Mouse (Mus musculus) intestine, embryonic 16.5 days (tissue): ENCODE data around the gene Ndufs8. TPM values are rescaled to one million over a fixed set of nuclear protein-coding genes. Genes with fewer than 3 reads are reported as not detected.
A peak's percentile ranks its signal among the peaks of the same experiment; 100 is the strongest.

Source experiments
- ATAC-seq: fragments of 200-750 bp; cut with Nextera tagmentation; 2 replicates; pipeline ENCODE4 v1.8.0; 2017; ENCODE audit warnings: moderate TSS enrichment, moderate library complexity
- H3K27ac ChIP-seq: fragments of 300-500 bp; sonication (generic); 2 replicates; pipeline ENCODE4 v1.5.1; 2014; ENCODE audit warnings: mild to moderate bottlenecking, low read length
- H3K27me3 ChIP-seq: fragments of 300-500 bp; sonication (generic); replicated peaks from 2 replicates; pipeline ENCODE4 v1.6.1; 2014; ENCODE audit warnings: low read length, control low read depth, mixed read lengths; ENCODE audit not compliant: control insufficient read depth, insufficient read depth
- H3K36me3 ChIP-seq: fragments of 300-500 bp; sonication (generic); 2 replicates; pipeline ENCODE4 v1.6.1; 2014; ENCODE audit warnings: low read length, control low read depth; ENCODE audit not compliant: control insufficient read depth, insufficient read depth
- H3K4me1 ChIP-seq: fragments of 300-500 bp; sonication (generic); 2 replicates; pipeline ENCODE4 v1.6.1; 2014; ENCODE audit warnings: low read length, control low read depth, mixed read lengths; ENCODE audit not compliant: control insufficient read depth, insufficient read depth
- H3K4me2 ChIP-seq: fragments of 300-500 bp; sonication (generic); 2 replicates; pipeline ENCODE4 v1.6.1; 2014; ENCODE audit warnings: low read depth, low read length, control low read depth
- H3K4me3 ChIP-seq: fragments of 300-500 bp; sonication (generic); 2 replicates; pipeline ENCODE4 v1.5.1; 2014; ENCODE audit warnings: mild to moderate bottlenecking, low read length
- H3K9ac ChIP-seq: fragments of 300-500 bp; sonication (generic); 2 replicates; pipeline ENCODE4 v1.6.1; 2014; ENCODE audit warnings: low read depth, low read length
- H3K9me3 ChIP-seq: fragments of 300-500 bp; sonication (generic); 2 replicates; pipeline ENCODE4 v1.6.1; 2016; ENCODE audit warnings: low read length, control low read depth; ENCODE audit not compliant: control insufficient read depth
- WGBS: fragments of 180-500 bp; shearing (Covaris S2); extraction: QIAGEN DNeasy Blood & Tissue Kit; methylation state at CpG from one replicate; pipeline ENCODE4 v1.1.7; 2014; 5-methylcytosine and 5-hydroxymethylcytosine counted together
- polyA plus RNA-seq: library from polyadenylated mRNA; unstranded; fragments of >200 nt; fragmentation: Nextera tagmentation; extraction: Ambion mirVana; gene quantifications from 2 replicates; pipeline ENCODE4 v1.2.1, GENCODE M21; 2015

Ndufs8 gene
- polyA plus RNA-seq, 1 experiment from 2014 or later: 424 TPM

GRCm38 (mm10) chr19:3926279-3926678, 13.7 kb upstream of the Ndufs8 start:
- no peaks in the 10 kb centered on the region for H3K9me3 ChIP-seq
- H3K27ac ChIP-seq: no peak overlapping the region
- 70% methylated on average over 3 of the region's 3 CpGs for WGBS
- ATAC-seq: no peak
- H3K9ac ChIP-seq: no peak overlapping the region
- H3K36me3 ChIP-seq: no peaks in the 10 kb centered on the region
- no peak overlapping the region for H3K4me3 ChIP-seq
- no peaks in the 10 kb centered on the region for H3K27me3 ChIP-seq
- H3K4me2 ChIP-seq: no peak overlapping the region
- peaks cover 26% of the 10 kb centered on the region for H3K4me1 ChIP-seq

- Histone ChIP-seq H3K4me3 (no peak overlapping the region), H3K4me1 (peaks cover 26% of the 10 kb centered on the region), H3K27me3 (no peaks in the 10 kb centered on the region), H3K27ac (no peak overlapping the region), H3K9me3 (no peaks in the 10 kb centered on the region), H3K36me3 (no peaks in the 10 kb centered on the region), H3K4me2 (no peak overlapping the region), H3K9ac (no peak overlapping the region)
- ATAC-seq: no peak
- WGBS: 84% methylated on average over 6 of the region's 6 CpGs
These were observed 13.3 kb upstream of the Ndufs8 start for GRCm38 (mm10) chr19:3925859-3926258.

GRCm38 (mm10) chr19:3924868-3925267, 12.3 kb upstream of the Ndufs8 start:
- Histone ChIP-seq H3K9me3 (no peaks in the 10 kb centered on the region), H3K9ac (no peak overlapping the region), H3K27me3 (no peaks in the 10 kb centered on the region), H3K4me1 (peaks cover 16% of the 10 kb centered on the region), H3K27ac (no peak overlapping the region), H3K4me3 (no peak overlapping the region), H3K4me2 (no peak overlapping the region), H3K36me3 (no peaks in the 10 kb centered on the region)
- no peak for ATAC-seq
- WGBS: 86% methylated on average over 7 of the region's 7 CpGs

- Histone ChIP-seq H3K4me3 (no peak overlapping the region), H3K27me3 (no peaks in the 10 kb centered on the region), H3K9me3 (no peaks in the 10 kb centered on the region), H3K27ac (peak overlapping the region; percentile 1), H3K4me2 (no peak overlapping the region), H3K9ac (no peak overlapping the region), H3K4me1 (peaks cover 9% of the 10 kb centered on the region), H3K36me3 (no peaks in the 10 kb centered on the region)
- no peak for ATAC-seq
- WGBS: 75% methylated on average over 8 of the region's 8 CpGs
These were observed 11.6 kb upstream of the Ndufs8 start for GRCm38 (mm10) chr19:3924190-3924589.

- no peaks in the 10 kb centered on the region for H3K9me3 ChIP-seq
- H3K4me3 ChIP-seq: no peak overlapping the region
- H3K4me2 ChIP-seq: no peak overlapping the region
- H3K9ac ChIP-seq: no peak overlapping the region
- whole genome bisulfite sequencing: 56% methylated on average over 13 of the region's 13 CpGs
- H3K4me1 ChIP-seq: peaks cover 9% of the 10 kb centered on the region; the same call in 1 of the 2 replicates
- H3K27ac ChIP-seq: peak overlapping the region; percentile 1
- H3K27me3 ChIP-seq: no peaks in the 10 kb centered on the region
- ATAC-seq: 0 out of 2 replicates have a peak, but pooled peaks have one; percentile 14
- no peaks in the 10 kb centered on the region for H3K36me3 ChIP-seq
These were observed 11.0 kb upstream of the Ndufs8 start for GRCm38 (mm10) chr19:3923586-3923985.

- Histone ChIP-seq H3K9me3 (no peaks in the 10 kb centered on the region), H3K4me2 (no peak overlapping the region), H3K4me3 (no peak overlapping the region), H3K27ac (no peak overlapping the region), H3K36me3 (no peaks in the 10 kb centered on the region), H3K9ac (no peak overlapping the region), H3K27me3 (no peaks in the 10 kb centered on the region), H3K4me1 (peaks cover 9% of the 10 kb centered on the region; the same call in 1 of the 2 replicates)
- peak; percentile 38; the same call in 1 of the 2 replicates for ATAC-seq
- WGBS: 52% methylated on average over 10 of the region's 10 CpGs
These were observed 10.2 kb upstream of the Ndufs8 start for GRCm38 (mm10) chr19:3922661-3923371.

- H3K27ac ChIP-seq: no peak overlapping the region
- no peak for ATAC-seq
- no peaks in the 10 kb centered on the region for H3K9me3 ChIP-seq
- H3K4me2 ChIP-seq: no peak overlapping the region
- no peak overlapping the region for H3K9ac ChIP-seq
- no peaks in the 10 kb centered on the region for H3K27me3 ChIP-seq
- no peaks in the 10 kb centered on the region for H3K36me3 ChIP-seq
- H3K4me3 ChIP-seq: no peak overlapping the region
- peaks cover 9% of the 10 kb centered on the region; the same call in 1 of the 2 replicates for H3K4me1 ChIP-seq
These were observed 7.4 kb upstream of the Ndufs8 start for GRCm38 (mm10) chr19:3919928-3920327.

- no peaks in the 10 kb centered on the region for H3K9me3 ChIP-seq
- 73% methylated on average over 11 of the region's 11 CpGs for WGBS
- ATAC-seq: no peak
- no peak overlapping the region for H3K27ac ChIP-seq
- no peak overlapping the region for H3K4me2 ChIP-seq
- H3K4me1 ChIP-seq: peaks cover 4% of the 10 kb centered on the region
- H3K36me3 ChIP-seq: no peaks in the 10 kb centered on the region
- H3K4me3 ChIP-seq: no peak overlapping the region
- no peaks in the 10 kb centered on the region for H3K27me3 ChIP-seq
- H3K9ac ChIP-seq: no peak overlapping the region
These were observed 4.2 kb upstream of the Ndufs8 start for GRCm38 (mm10) chr19:3916727-3917126.

- Histone ChIP-seq H3K27ac (no peak overlapping the region), H3K4me2 (no peak overlapping the region), H3K4me1 (peaks cover 4% of the 10 kb centered on the region), H3K9ac (no peak overlapping the region), H3K9me3 (no peaks in the 10 kb centered on the region), H3K36me3 (0 out of 2 replicates have a peak, but pooled peaks cover 2% of the 10 kb centered on the region), H3K27me3 (no peaks in the 10 kb centered on the region), H3K4me3 (no peak overlapping the region)
- ATAC-seq: no peak
- 86% methylated on average over 5 of the region's 5 CpGs for WGBS
These were observed 2.0 kb upstream of the Ndufs8 start for GRCm38 (mm10) chr19:3914535-3914934.
